Mouse (Mus musculus): ENCODE measurements around the gene Apex2. TPM values are rescaled to one million over a fixed set of nuclear protein-coding genes. Genes with fewer than 3 reads are reported as not detected.
"Not testable (repeated sequence)": the region's sequence is repeated elsewhere in the genome, so short reads cannot be mapped to it uniquely, and the experiment has no call there.

The Apex2 gene
- polyA plus RNA-seq, 1 experiment from 2014 or later = 25.5 TPM

DNA sequence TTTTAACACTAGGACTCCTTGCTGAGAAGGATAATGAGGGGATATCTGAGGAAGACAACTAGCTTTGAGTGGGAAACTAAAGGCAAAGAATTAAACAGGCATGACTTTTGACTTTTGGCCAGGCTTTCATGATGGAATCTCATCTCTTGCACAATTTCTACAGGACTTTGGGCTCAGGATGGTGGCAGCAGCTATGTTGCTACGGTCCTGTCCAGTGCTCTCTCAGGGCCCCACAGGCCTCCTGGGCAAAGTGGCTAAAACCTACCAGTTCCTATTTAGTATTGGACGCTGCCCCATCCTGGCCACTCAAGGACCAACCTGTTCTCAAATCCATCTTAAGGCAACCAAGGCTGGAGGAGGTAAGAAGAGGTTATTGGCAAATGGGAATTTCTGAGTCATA is 37.7 kb downstream of the Apex2 start:
- no peak for ATAC-seq (ENCODE audit: low FRiP score)

DNA sequence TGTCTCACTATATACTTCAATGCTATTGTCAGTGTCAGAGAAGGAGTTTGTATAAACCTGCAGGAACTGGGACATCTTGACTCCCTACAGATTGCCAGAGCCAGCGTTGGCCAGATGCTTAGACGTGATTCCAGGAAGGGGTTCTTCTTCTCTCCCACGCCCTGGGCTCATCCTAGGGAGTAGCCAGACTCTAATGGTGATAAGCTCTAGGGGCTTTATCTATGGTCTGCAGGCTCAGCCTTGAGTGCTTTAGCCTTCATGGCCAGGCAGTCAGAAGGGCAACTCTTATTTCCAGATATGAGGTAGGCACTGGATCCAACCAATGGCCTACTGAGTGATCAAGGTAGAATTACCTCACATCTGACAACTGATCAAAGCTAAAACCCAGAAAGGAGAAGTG is 40.0 kb downstream of the Apex2 start:
- 90% methylated on average over 3 of the region's 3 CpGs for WGBS
- Histone ChIP-seq H3K36me3 (replicated peaks) (peaks cover 3% of the 10 kb centered on the region), H3K4me3 (replicated peaks) (no peak overlapping the region), H3K27me3 (no peaks in the 10 kb centered on the region), H3K4me1 (no peaks in the 10 kb centered on the region), H3K9me3 (no peaks in the 10 kb centered on the region), H3K27ac (no peak overlapping the region), H3K4me2 (no peak overlapping the region), H3K9ac (no peak overlapping the region)
- ATAC-seq (ENCODE audit: low FRiP score) = no peak

More for the DNA sequence above, 37.7 kb downstream of the Apex2 start:
- Histone ChIP-seq H3K4me3 (replicated peaks) (no peak overlapping the region), H3K36me3 (replicated peaks) (peaks cover 3% of the 10 kb centered on the region), H3K27me3 (no peaks in the 10 kb centered on the region), H3K9ac (no peak overlapping the region), H3K27ac (no peak overlapping the region), H3K4me1 (no peaks in the 10 kb centered on the region), H3K9me3 (no peaks in the 10 kb centered on the region), H3K4me2 (no peak overlapping the region)
- 90% methylated on average over 2 of the region's 2 CpGs for WGBS

DNA sequence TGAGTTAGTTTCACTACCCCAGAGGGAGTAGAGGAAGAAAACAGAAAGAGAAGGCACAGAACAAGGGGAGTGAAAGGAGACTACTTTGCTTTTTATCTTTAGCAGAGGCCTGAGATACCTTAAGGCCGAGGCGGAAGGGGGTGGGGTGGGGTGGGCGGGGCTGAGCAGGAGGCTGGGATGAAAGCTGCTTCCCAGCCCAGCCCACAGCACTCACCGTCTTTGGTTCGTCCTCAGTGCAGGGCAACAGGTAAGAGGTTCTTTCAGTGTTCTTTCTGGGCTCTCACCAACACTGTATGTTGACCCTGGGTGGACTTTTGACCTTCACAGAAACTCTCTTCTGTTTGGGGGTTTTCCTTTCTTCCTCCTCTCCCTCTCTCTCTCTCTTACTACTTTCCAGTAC is 42.4 kb downstream of the Apex2 start, which contains the start of gene Alas2:
TSS of gene Alas2 (plus strand) at position 137 of the 400 bp plus-strand sequence.
- Histone ChIP-seq H3K27ac (no peak within 1 kb of the TSS), H3K9me3 (no peaks in the 10 kb centered on the region), H3K9ac (no peak within 1 kb of the TSS), H3K4me2 (no peak within 1 kb of the TSS), H3K4me1 (no peaks in the 10 kb centered on the region), H3K27me3 (no peaks in the 10 kb centered on the region), H3K36me3 (replicated peaks) (no peaks in the 10 kb centered on the region; the same call in 1 of the 2 replicates), H3K4me3 (replicated peaks) (no peak within 1 kb of the TSS)
- WGBS = 52% methylated on average over 5 of the region's 5 CpGs
- ATAC-seq (ENCODE audit: low FRiP score) = no peak

DNA sequence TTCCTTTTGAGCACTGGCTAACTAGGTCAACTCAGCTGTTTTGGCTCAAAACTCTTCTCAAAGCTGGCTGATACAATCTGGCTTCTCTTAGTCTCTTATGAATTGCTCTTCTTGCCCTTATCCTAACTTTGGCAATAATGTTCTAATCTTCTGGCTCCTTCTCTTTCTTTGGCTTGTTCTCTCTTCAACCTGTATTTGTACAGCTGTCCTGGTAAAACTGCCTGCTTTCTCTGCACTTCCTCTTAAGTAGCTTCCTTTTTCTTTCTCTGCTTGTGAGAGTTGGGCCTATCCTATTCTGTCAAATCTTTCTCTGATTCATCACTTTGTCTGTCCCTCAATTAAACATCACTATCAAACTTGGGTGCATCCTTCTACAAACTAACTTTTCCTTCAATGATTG is 48.0 kb downstream of the Apex2 start:
- H3K4me1 ChIP-seq = no peaks in the 10 kb centered on the region
- ATAC-seq (ENCODE audit: low FRiP score) = no peak
- H3K36me3 ChIP-seq (replicated peaks) = no peaks in the 10 kb centered on the region
- no peak overlapping the region for H3K27ac ChIP-seq
- H3K4me3 ChIP-seq (replicated peaks) = no peak overlapping the region
- no peak overlapping the region for H3K4me2 ChIP-seq
- no peaks in the 10 kb centered on the region for H3K27me3 ChIP-seq
- no peak overlapping the region for H3K9ac ChIP-seq
- no peaks in the 10 kb centered on the region for H3K9me3 ChIP-seq

DNA sequence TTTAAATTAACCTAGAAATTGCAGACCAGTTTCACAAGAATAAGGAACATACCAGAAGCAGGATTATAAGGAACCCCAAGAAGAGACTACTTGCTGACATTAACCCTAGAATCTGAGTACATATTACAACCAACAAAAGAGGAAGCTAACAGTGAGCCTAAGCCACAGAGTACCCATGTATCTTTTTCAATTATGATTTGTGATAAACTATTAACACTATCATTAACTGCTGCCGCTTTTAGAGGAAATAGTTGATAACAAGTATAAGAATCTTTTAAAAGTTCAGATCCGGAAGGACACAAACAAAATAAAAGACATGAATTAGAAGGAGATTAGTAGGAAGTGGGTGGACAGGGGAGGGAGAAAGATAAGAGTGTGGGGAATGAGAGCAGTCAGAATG is 49.6 kb downstream of the Apex2 start:
- no peaks in the 10 kb centered on the region for H3K9me3 ChIP-seq
- H3K27me3 ChIP-seq = no peaks in the 10 kb centered on the region
- no peak overlapping the region for H3K4me3 ChIP-seq (replicated peaks)
- no peak for ATAC-seq (ENCODE audit: low FRiP score)
- no peaks in the 10 kb centered on the region for H3K4me1 ChIP-seq
- H3K9ac ChIP-seq = no peak overlapping the region
- 90% methylated on average over 2 of the region's 2 CpGs for WGBS
- no peak overlapping the region for H3K27ac ChIP-seq
- no peaks in the 10 kb centered on the region for H3K36me3 ChIP-seq (replicated peaks)
- H3K4me2 ChIP-seq = no peak overlapping the region

DNA sequence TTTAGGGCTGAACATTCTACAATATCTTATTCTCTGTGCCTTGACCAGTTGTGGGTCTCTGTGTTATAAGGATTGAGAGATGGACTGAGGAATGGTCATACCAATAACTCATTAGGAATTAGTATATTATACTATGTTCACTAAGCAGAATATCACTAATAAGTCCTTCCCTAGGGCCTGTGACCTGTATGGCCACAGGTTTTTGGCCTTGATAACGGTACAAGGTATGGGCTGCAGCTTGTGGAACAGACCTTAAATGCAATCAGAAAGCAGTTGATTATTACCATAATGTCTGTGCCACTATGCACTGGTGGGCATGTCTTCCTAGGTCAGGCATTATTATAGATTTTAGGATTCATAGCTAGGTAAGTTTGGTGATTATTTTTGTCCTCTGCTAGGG is 73.2 kb downstream of the Apex2 start:
- ATAC-seq (ENCODE audit: low FRiP score) = no peak
- Histone ChIP-seq H3K9ac (no peak overlapping the region), H3K27ac (no peak overlapping the region), H3K4me2 (no peak overlapping the region), H3K27me3 (no peaks in the 10 kb centered on the region), H3K4me1 (no peaks in the 10 kb centered on the region), H3K36me3 (replicated peaks) (no peaks in the 10 kb centered on the region; the same call in 1 of the 2 replicates), H3K9me3 (no peaks in the 10 kb centered on the region), H3K4me3 (replicated peaks) (no peak overlapping the region)
- 90% methylated on average over 1 of the region's 1 CpGs for WGBS

DNA sequence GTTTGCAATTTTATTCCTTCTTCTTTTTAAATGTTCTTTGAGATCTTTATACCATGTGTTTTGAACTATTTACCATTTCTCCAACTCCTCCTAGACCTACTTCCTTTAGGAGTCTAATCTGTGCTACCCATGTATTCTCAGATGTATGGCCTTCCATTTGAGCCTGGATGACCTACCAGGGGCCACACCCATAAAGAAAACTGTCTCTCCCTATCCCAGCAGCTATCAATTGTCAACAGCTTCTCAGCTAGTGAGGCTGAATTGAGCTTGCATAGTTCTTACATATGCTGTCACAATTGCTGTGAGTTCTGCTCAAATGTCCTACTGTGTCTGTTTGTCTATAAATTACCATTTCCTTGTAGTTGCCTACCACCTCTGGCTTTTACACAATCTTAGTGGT is 73.7 kb downstream of the Apex2 start:
- Histone ChIP-seq H3K9me3 (no peaks in the 10 kb centered on the region), H3K9ac (no peak overlapping the region), H3K4me3 (replicated peaks) (no peak overlapping the region), H3K4me2 (no peak overlapping the region), H3K27ac (no peak overlapping the region), H3K27me3 (no peaks in the 10 kb centered on the region), H3K4me1 (no peaks in the 10 kb centered on the region), H3K36me3 (replicated peaks) (no peaks in the 10 kb centered on the region; the same call in 1 of the 2 replicates)
- ATAC-seq (ENCODE audit: low FRiP score) = no peak

DNA sequence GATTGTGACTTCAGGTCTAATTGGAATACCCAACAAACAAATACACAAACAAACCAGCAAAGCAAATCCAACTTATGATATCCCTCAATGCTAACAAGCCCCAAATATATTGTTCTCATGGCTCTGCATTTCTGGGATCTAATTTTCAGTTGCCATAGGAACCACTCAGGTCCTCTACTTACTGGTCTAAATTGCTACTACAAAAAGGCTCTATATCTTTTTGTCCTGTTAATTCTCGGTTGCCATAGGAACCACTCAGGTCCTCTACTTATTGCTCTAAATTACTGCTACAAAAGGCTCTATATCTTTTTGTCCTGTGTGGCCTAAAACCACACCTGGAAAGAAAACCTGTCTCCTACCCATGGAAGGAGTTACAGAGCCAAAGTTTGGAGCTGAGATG is 75.5 kb downstream of the Apex2 start:
- Histone ChIP-seq H3K27ac (no peak overlapping the region), H3K9ac (no peak overlapping the region)
- no peak for ATAC-seq (ENCODE audit: low FRiP score)

DNA sequence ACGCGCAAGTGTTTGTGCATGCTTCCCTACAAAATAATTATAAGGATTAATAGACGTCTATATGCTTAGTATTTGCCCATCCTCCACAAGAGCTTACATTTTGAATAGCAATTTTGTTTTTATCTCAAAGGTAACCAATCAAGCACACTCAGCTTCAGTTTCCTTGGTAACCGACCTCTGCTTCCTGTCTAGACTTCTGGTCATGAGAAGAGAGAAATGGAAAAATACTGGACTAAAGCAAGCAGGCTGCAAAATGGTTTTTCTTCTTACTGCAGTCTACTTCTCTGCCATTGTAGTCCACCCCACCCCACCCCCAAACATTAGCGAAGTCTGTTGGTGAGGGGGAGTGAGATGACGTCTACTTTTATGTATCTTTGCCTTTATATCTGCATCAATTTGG is 78.4 kb downstream of the Apex2 start:
- H3K4me3 ChIP-seq (replicated peaks) = no peak overlapping the region
- H3K27ac ChIP-seq = peak overlapping the region; percentile 56; the same call in 1 of the 2 replicates
- no peaks in the 10 kb centered on the region for H3K27me3 ChIP-seq
- H3K4me1 ChIP-seq = no peaks in the 10 kb centered on the region
- H3K9ac ChIP-seq = no peak overlapping the region
- ATAC-seq (ENCODE audit: low FRiP score) = 0 out of 2 replicates have a peak, but pooled peaks have one; percentile 30
- H3K36me3 ChIP-seq (replicated peaks) = no peaks in the 10 kb centered on the region
- H3K9me3 ChIP-seq = no peaks in the 10 kb centered on the region
- 69% methylated on average over 6 of the region's 6 CpGs for WGBS
- H3K4me2 ChIP-seq = no peak overlapping the region

More for the DNA sequence above, 75.5 kb downstream of the Apex2 start:
- 68% methylated on average over 1 of the region's 1 CpGs for WGBS
- H3K4me2 ChIP-seq = no peak overlapping the region
- no peaks in the 10 kb centered on the region for H3K27me3 ChIP-seq
- H3K4me1 ChIP-seq = no peaks in the 10 kb centered on the region
- H3K9me3 ChIP-seq = no peaks in the 10 kb centered on the region
- no peaks in the 10 kb centered on the region for H3K36me3 ChIP-seq (replicated peaks)
- no peak overlapping the region for H3K4me3 ChIP-seq (replicated peaks)

DNA sequence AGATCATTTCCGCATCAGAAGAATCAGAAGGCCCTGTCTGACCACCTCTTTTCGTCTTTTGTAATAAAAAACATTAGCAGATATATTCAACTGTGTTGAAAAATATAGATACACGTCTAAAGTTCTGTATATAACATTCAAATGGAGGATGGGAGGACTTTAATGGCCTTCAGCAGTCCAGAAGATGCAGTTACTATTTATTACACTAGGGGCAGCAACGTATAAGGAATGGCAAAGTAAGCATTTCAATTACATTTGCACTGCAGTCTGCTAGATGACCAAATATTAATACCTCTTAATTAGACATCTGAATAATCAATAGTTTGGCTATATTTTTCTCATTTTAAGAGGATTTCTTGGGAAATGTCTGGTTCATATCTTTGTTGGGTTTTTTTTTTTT is 79.0 kb downstream of the Apex2 start:
- WGBS = 45% methylated on average over 4 of the region's 4 CpGs
- H3K9ac ChIP-seq = no peak overlapping the region
- no peak overlapping the region for H3K4me2 ChIP-seq
- no peak overlapping the region for H3K4me3 ChIP-seq (replicated peaks)
- no peaks in the 10 kb centered on the region for H3K36me3 ChIP-seq (replicated peaks)
- no peaks in the 10 kb centered on the region for H3K4me1 ChIP-seq
- no peak for ATAC-seq (ENCODE audit: low FRiP score)
- H3K27me3 ChIP-seq = no peaks in the 10 kb centered on the region
- no peak overlapping the region for H3K27ac ChIP-seq
- no peaks in the 10 kb centered on the region for H3K9me3 ChIP-seq

DNA sequence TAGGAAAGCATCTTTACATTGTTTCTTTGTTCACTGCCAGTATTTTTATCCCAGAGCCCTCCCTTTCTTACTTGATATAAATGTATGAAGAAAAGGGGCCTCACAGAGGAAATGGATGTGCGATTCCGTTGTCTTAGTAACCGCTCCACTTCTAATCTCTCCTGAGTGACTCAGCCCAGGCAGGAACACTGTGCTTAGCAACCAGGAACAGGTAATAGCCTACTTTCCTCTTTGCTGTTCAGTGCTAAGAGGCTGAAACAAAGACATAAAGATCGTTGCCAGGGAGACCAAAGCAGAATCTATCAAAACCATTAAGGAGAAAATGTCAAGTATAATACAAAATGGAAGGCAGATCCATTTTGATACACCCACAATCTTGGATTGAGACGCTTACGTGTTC is 81.0 kb downstream of the Apex2 start:
- WGBS = 75% methylated on average over 6 of the region's 6 CpGs
- Histone ChIP-seq H3K27ac (no peak overlapping the region), H3K9me3 (no peaks in the 10 kb centered on the region), H3K4me1 (no peaks in the 10 kb centered on the region), H3K36me3 (replicated peaks) (no peaks in the 10 kb centered on the region), H3K9ac (no peak overlapping the region), H3K27me3 (no peaks in the 10 kb centered on the region), H3K4me3 (replicated peaks) (no peak overlapping the region), H3K4me2 (no peak overlapping the region)
- peak; percentile 65; the same call in 1 of the 2 replicates for ATAC-seq (ENCODE audit: low FRiP score)

DNA sequence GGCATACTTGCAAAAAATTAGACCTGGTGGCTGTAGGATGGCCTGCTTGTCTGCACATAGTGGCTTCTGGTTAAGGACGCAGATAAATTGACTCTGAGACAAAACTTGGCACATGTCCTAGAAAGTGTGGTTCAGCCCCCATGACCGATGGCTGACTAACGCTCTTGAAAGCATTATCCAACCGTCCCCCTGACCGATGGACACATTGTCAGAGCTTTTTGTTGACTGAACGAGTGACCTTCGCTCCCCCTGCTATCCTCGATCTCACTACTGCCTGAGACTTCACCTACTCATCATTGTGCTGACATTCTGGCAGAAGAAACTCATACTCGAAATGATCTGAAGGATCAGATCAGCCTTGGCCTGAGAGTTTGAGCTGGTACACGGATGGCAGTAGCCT is 101.9 kb downstream of the Apex2 start:
- H3K9me3 ChIP-seq; H3K36me3 ChIP-seq (replicated peaks); H3K27me3 ChIP-seq; ATAC-seq (ENCODE audit: low FRiP score); H3K4me2 ChIP-seq; H3K4me3 ChIP-seq (replicated peaks); H3K4me1 ChIP-seq; H3K9ac ChIP-seq; H3K27ac ChIP-seq: not testable (repeated sequence)
- 67% methylated on average over 1 of the region's 10 CpGs for WGBS

DNA sequence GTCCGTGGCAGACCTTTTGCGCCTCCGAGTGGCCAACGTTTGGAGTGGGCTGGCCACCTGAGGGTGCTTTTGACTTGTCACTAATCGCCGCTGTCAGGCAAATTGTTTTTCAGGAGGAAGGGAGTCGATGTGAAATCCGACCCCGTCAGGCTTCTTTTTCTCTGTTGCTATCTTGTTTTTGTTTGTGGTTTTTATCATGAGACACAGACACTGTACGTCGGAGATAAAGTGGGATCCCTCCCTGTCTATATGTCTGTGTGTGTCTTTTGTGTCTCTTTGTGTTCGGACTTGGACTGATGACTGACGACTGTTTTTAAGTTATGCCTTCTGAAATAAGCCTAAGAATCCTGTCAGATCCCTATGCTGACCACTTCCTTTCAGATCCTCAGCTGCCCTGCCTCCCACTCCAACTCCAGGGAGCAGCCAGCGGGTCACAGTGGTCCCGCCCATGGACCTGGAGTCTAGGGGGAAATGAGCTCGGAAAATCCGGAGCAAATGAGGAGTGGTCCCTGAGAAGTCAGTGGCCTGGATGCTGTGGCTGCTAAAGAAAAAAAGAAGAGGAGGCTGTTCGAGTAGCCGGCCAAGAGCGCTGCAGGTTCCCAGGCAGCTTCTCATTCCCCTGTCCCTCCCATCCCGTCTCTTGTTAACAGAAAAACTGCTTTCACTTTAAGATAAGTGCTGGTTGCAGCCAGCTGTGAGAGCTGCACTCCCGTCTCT is 103.2 kb downstream of the Apex2 start:
- H3K27ac ChIP-seq; H3K9me3 ChIP-seq; H3K27me3 ChIP-seq; ATAC-seq (ENCODE audit: low FRiP score); H3K36me3 ChIP-seq (replicated peaks); H3K4me2 ChIP-seq; H3K4me3 ChIP-seq (replicated peaks); H3K4me1 ChIP-seq; H3K9ac ChIP-seq: not testable (repeated sequence)
- WGBS = 69% methylated on average over 12 of the region's 22 CpGs
